Mouse (Mus musculus) intestine, embryonic 16.5 days (tissue): ENCODE data around the gene Nanos2. TPM values are rescaled to one million over a fixed set of nuclear protein-coding genes. Genes with fewer than 3 reads are reported as not detected.

ENCODE experiments used
- ATAC-seq: fragments of 200-750 bp; cut with Nextera tagmentation; 2 replicates; pipeline ENCODE4 v1.8.0; 2017; ENCODE audit warnings: moderate TSS enrichment, moderate library complexity
- H3K27ac ChIP-seq: fragments of 300-500 bp; sonication (generic); 2 replicates; pipeline ENCODE4 v1.5.1; 2014; ENCODE audit warnings: mild to moderate bottlenecking, low read length
- H3K27me3 ChIP-seq: fragments of 300-500 bp; sonication (generic); replicated peaks from 2 replicates; pipeline ENCODE4 v1.6.1; 2014; ENCODE audit warnings: low read length, control low read depth, mixed read lengths; ENCODE audit not compliant: control insufficient read depth, insufficient read depth
- H3K36me3 ChIP-seq: fragments of 300-500 bp; sonication (generic); 2 replicates; pipeline ENCODE4 v1.6.1; 2014; ENCODE audit warnings: low read length, control low read depth; ENCODE audit not compliant: control insufficient read depth, insufficient read depth
- H3K4me1 ChIP-seq: fragments of 300-500 bp; sonication (generic); 2 replicates; pipeline ENCODE4 v1.6.1; 2014; ENCODE audit warnings: low read length, control low read depth, mixed read lengths; ENCODE audit not compliant: control insufficient read depth, insufficient read depth
- H3K4me2 ChIP-seq: fragments of 300-500 bp; sonication (generic); 2 replicates; pipeline ENCODE4 v1.6.1; 2014; ENCODE audit warnings: low read depth, low read length, control low read depth
- H3K4me3 ChIP-seq: fragments of 300-500 bp; sonication (generic); 2 replicates; pipeline ENCODE4 v1.5.1; 2014; ENCODE audit warnings: mild to moderate bottlenecking, low read length
- H3K9ac ChIP-seq: fragments of 300-500 bp; sonication (generic); 2 replicates; pipeline ENCODE4 v1.6.1; 2014; ENCODE audit warnings: low read depth, low read length
- H3K9me3 ChIP-seq: fragments of 300-500 bp; sonication (generic); 2 replicates; pipeline ENCODE4 v1.6.1; 2016; ENCODE audit warnings: low read length, control low read depth; ENCODE audit not compliant: control insufficient read depth
- WGBS: fragments of 180-500 bp; shearing (Covaris S2); extraction: QIAGEN DNeasy Blood & Tissue Kit; methylation state at CpG from one replicate; pipeline ENCODE4 v1.1.7; 2014; 5-methylcytosine and 5-hydroxymethylcytosine counted together
- polyA plus RNA-seq: library from polyadenylated mRNA; unstranded; fragments of >200 nt; fragmentation: Nextera tagmentation; extraction: Ambion mirVana; gene quantifications from 2 replicates; pipeline ENCODE4 v1.2.1, GENCODE M21; 2015

The Nanos2 gene
- polyA plus RNA-seq, 1 experiment from 2014 or later = not detected

GRCm38 (mm10) chr7:19007026-19007977 lies 20.1 kb downstream of the Nanos2 start:
- Histone ChIP-seq H3K9ac (peak overlapping the region; percentile 51), H3K4me3 (peak overlapping the region; percentile 21), H3K27ac (peak overlapping the region; percentile 92), H3K27me3 (no peaks in the 10 kb centered on the region), H3K4me2 (peak overlapping the region; percentile 49), H3K36me3 (peaks cover 11% of the 10 kb centered on the region), H3K4me1 (peaks cover 50% of the 10 kb centered on the region), H3K9me3 (no peaks in the 10 kb centered on the region)
- 58% methylated on average over 13 of the region's 13 CpGs for WGBS
- peak; percentile 57 for ATAC-seq

- H3K36me3 ChIP-seq = peaks cover 7% of the 10 kb centered on the region
- H3K4me3 ChIP-seq = no peak overlapping the region
- H3K9ac ChIP-seq = no peak overlapping the region
- no peaks in the 10 kb centered on the region for H3K27me3 ChIP-seq
- no peak overlapping the region for H3K27ac ChIP-seq
- ATAC-seq = no peak
- 80% methylated on average over 7 of the region's 7 CpGs for WGBS
- H3K4me2 ChIP-seq = no peak overlapping the region
- no peaks in the 10 kb centered on the region for H3K9me3 ChIP-seq
- H3K4me1 ChIP-seq = peaks cover 44% of the 10 kb centered on the region
Observed at GRCm38 (mm10) chr7:19010581-19010980, 23.4 kb downstream of the Nanos2 start.

- peak overlapping the region; percentile 74 for H3K9ac ChIP-seq
- peaks cover 30% of the 10 kb centered on the region for H3K4me1 ChIP-seq
- H3K9me3 ChIP-seq = no peaks in the 10 kb centered on the region
- H3K4me3 ChIP-seq = peak overlapping the region; percentile 45
- H3K27me3 ChIP-seq = no peaks in the 10 kb centered on the region
- 5% methylated on average over 28 of the region's 31 CpGs for WGBS
- H3K36me3 ChIP-seq = 0 out of 2 replicates have a peak, but pooled peaks cover 4% of the 10 kb centered on the region
- peak overlapping the region; percentile 75 for H3K27ac ChIP-seq
- H3K4me2 ChIP-seq = peak overlapping the region; percentile 64
- peak; percentile 41 for ATAC-seq
Observed at GRCm38 (mm10) chr7:19012025-19012621, 24.9 kb downstream of the Nanos2 start.

- H3K9me3 ChIP-seq = no peaks in the 10 kb centered on the region
- no peaks in the 10 kb centered on the region for H3K27me3 ChIP-seq
- H3K36me3 ChIP-seq = no peaks in the 10 kb centered on the region
- no peak overlapping the region for H3K4me3 ChIP-seq
- 43% methylated on average over 2 of the region's 2 CpGs for WGBS
- ATAC-seq = 0 out of 2 replicates have a peak, but pooled peaks have one; percentile 22
- H3K4me2 ChIP-seq = no peak overlapping the region
- peak overlapping the region; percentile 74; the same call in 1 of the 2 replicates for H3K9ac ChIP-seq
- peaks cover 23% of the 10 kb centered on the region for H3K4me1 ChIP-seq
- H3K27ac ChIP-seq = no peak overlapping the region; the same call in 1 of the 2 replicates
Observed at GRCm38 (mm10) chr7:19012882-19013281, 25.7 kb downstream of the Nanos2 start.

GRCm38 (mm10) chr7:19014452-19014851 lies 27.3 kb downstream of the Nanos2 start:
- WGBS = 72% methylated on average over 15 of the region's 15 CpGs
- no peak overlapping the region for H3K9ac ChIP-seq

GRCm38 (mm10) chr7:19016042-19016441 lies 28.8 kb downstream of the Nanos2 start:
- H3K9me3 ChIP-seq = no peaks in the 10 kb centered on the region
- ATAC-seq = no peak
- H3K4me2 ChIP-seq = no peak overlapping the region
- peaks cover 21% of the 10 kb centered on the region for H3K4me1 ChIP-seq
- H3K27ac ChIP-seq = no peak overlapping the region
- H3K36me3 ChIP-seq = no peaks in the 10 kb centered on the region
- no peak overlapping the region for H3K4me3 ChIP-seq
- 80% methylated on average over 4 of the region's 4 CpGs for WGBS
- H3K27me3 ChIP-seq = no peaks in the 10 kb centered on the region; the same call in 1 of the 2 replicates
- H3K9ac ChIP-seq = no peak overlapping the region

More at GRCm38 (mm10) chr7:19014452-19014851, 27.3 kb downstream of the Nanos2 start:
- Histone ChIP-seq H3K36me3 (no peaks in the 10 kb centered on the region), H3K9me3 (no peaks in the 10 kb centered on the region), H3K27ac (no peak overlapping the region), H3K4me1 (peaks cover 22% of the 10 kb centered on the region), H3K4me3 (no peak overlapping the region), H3K4me2 (no peak overlapping the region), H3K27me3 (no peaks in the 10 kb centered on the region; the same call in 1 of the 2 replicates)
- no peak for ATAC-seq

GRCm38 (mm10) chr7:19017909-19018308 lies 30.7 kb downstream of the Nanos2 start:
- no peaks in the 10 kb centered on the region for H3K36me3 ChIP-seq
- no peak overlapping the region for H3K4me2 ChIP-seq
- H3K9me3 ChIP-seq = no peaks in the 10 kb centered on the region
- H3K4me1 ChIP-seq = peaks cover 11% of the 10 kb centered on the region
- no peak for ATAC-seq
- no peaks in the 10 kb centered on the region; the same call in 1 of the 2 replicates for H3K27me3 ChIP-seq
- H3K9ac ChIP-seq = no peak overlapping the region
- no peak overlapping the region for H3K4me3 ChIP-seq
- no peak overlapping the region for H3K27ac ChIP-seq
- WGBS = 87% methylated on average over 7 of the region's 7 CpGs

- Histone ChIP-seq H3K4me1 (peaks cover 20% of the 10 kb centered on the region), H3K27ac (no peak overlapping the region; the same call in 1 of the 2 replicates), H3K27me3 (peaks cover 8% of the 10 kb centered on the region; the same call in 1 of the 2 replicates), H3K9ac (peak overlapping the region; percentile 52), H3K36me3 (no peaks in the 10 kb centered on the region), H3K9me3 (no peaks in the 10 kb centered on the region), H3K4me3 (peak overlapping the region; percentile 3), H3K4me2 (peak overlapping the region; percentile 49)
- no peak for ATAC-seq
- WGBS = 16% methylated on average over 8 of the region's 8 CpGs
Observed at GRCm38 (mm10) chr7:19021048-19021447, 33.8 kb downstream of the Nanos2 start.
